Mouse (Mus musculus): ENCODE measurements around the gene Gmeb2. TPM values are rescaled to one million over a fixed set of nuclear protein-coding genes. Genes with fewer than 3 reads are reported as not detected.
A peak's percentile ranks its signal among the peaks of the same experiment; 100 is the strongest.

The Gmeb2 gene
- polyA plus RNA-seq, 1 experiment: 28.7 TPM

GRCm38 (mm10) chr2:181313344-181314079, 25.7 kb upstream of the Gmeb2 start:
- Histone ChIP-seq H3K4me3 (replicated peaks; ENCODE audit: control insufficient read depth, low read depth, low read length) (no peak overlapping the region), H3K27ac (ENCODE audit: control insufficient read depth, insufficient read depth, low read depth, low read length, poor library complexity) (no peak overlapping the region), H3K4me1 (ENCODE audit: control insufficient read depth, insufficient read depth, low read length) (no peaks in the 10 kb centered on the region)
- TF ChIP-seq CTCF (IDR thresholded peaks at IDR 0.05; ENCODE audit: control insufficient read depth, insufficient read depth, low read length): no peak
- WGBS: 12% methylated on average over 35 of the region's 35 CpGs

- H3K4me1 ChIP-seq (ENCODE audit: control insufficient read depth, insufficient read depth, low read length): no peaks in the 10 kb centered on the region
- H3K4me3 ChIP-seq (replicated peaks; ENCODE audit: control insufficient read depth, low read depth, low read length): no peak overlapping the region
- TF ChIP-seq POLR2A (IDR thresholded peaks at IDR 0.05; ENCODE audit: borderline replicate concordance, control insufficient read depth, low read depth, low read length) (no peak), CTCF (IDR thresholded peaks at IDR 0.05; ENCODE audit: control insufficient read depth, insufficient read depth, low read length) (no peak)
- 29% methylated on average over 5 of the region's 5 CpGs for WGBS
- no peak overlapping the region for H3K27ac ChIP-seq (ENCODE audit: control insufficient read depth, insufficient read depth, low read depth, low read length, poor library complexity)
These were observed 25.1 kb upstream of the Gmeb2 start for GRCm38 (mm10) chr2:181313006-181313343.

GRCm38 (mm10) chr2:181312435-181312834, 24.6 kb upstream of the Gmeb2 start:
- TF ChIP-seq POLR2A (IDR thresholded peaks at IDR 0.05; ENCODE audit: borderline replicate concordance, control insufficient read depth, low read depth, low read length) (no peak), CTCF (IDR thresholded peaks at IDR 0.05; ENCODE audit: control insufficient read depth, insufficient read depth, low read length) (no peak)
- H3K4me3 ChIP-seq (replicated peaks; ENCODE audit: control insufficient read depth, low read depth, low read length): no peak overlapping the region
- whole genome bisulfite sequencing: 72% methylated on average over 3 of the region's 3 CpGs
- H3K4me1 ChIP-seq (ENCODE audit: control insufficient read depth, insufficient read depth, low read length): no peaks in the 10 kb centered on the region
- H3K27ac ChIP-seq (ENCODE audit: control insufficient read depth, insufficient read depth, low read depth, low read length, poor library complexity): no peak overlapping the region

- TF ChIP-seq CTCF (IDR thresholded peaks at IDR 0.05; ENCODE audit: control insufficient read depth, insufficient read depth, low read length) (peak; percentile 20; the same call in 1 of the 2 replicates), POLR2A (IDR thresholded peaks at IDR 0.05; ENCODE audit: borderline replicate concordance, control insufficient read depth, low read depth, low read length) (no peak)
- no peak overlapping the region for H3K4me3 ChIP-seq (replicated peaks; ENCODE audit: control insufficient read depth, low read depth, low read length)
- H3K4me1 ChIP-seq (ENCODE audit: control insufficient read depth, insufficient read depth, low read length): no peaks in the 10 kb centered on the region; the same call in 1 of the 2 replicates
- WGBS: 29% methylated on average over 30 of the region's 30 CpGs
- no peak overlapping the region for H3K27ac ChIP-seq (ENCODE audit: control insufficient read depth, insufficient read depth, low read depth, low read length, poor library complexity)
These were observed 19.4 kb upstream of the Gmeb2 start for GRCm38 (mm10) chr2:181307144-181307804.

- no peaks in the 10 kb centered on the region; the same call in 1 of the 2 replicates for H3K4me1 ChIP-seq (ENCODE audit: control insufficient read depth, insufficient read depth, low read length)
- TF ChIP-seq POLR2A (IDR thresholded peaks at IDR 0.05; ENCODE audit: borderline replicate concordance, control insufficient read depth, low read depth, low read length) (no peak), CTCF (IDR thresholded peaks at IDR 0.05; ENCODE audit: control insufficient read depth, insufficient read depth, low read length) (no peak)
- WGBS: 42% methylated on average over 1 of the region's 1 CpGs
These were observed 17.1 kb upstream of the Gmeb2 start for GRCm38 (mm10) chr2:181304944-181305343.

GRCm38 (mm10) chr2:181302041-181302440, 14.2 kb upstream of the Gmeb2 start:
- Histone ChIP-seq H3K4me3 (replicated peaks; ENCODE audit: control insufficient read depth, low read depth, low read length) (no peak overlapping the region), H3K4me1 (ENCODE audit: control insufficient read depth, insufficient read depth, low read length) (no peaks in the 10 kb centered on the region), H3K27ac (ENCODE audit: control insufficient read depth, insufficient read depth, low read depth, low read length, poor library complexity) (no peak overlapping the region)
- no peak for TF ChIP-seq CTCF (IDR thresholded peaks at IDR 0.05; ENCODE audit: control insufficient read depth, insufficient read depth, low read length)
- TF ChIP-seq POLR2A (IDR thresholded peaks at IDR 0.05; ENCODE audit: borderline replicate concordance, control insufficient read depth, low read depth, low read length): no peak
- WGBS: 72% methylated on average over 3 of the region's 3 CpGs

More at GRCm38 (mm10) chr2:181304944-181305343, 17.1 kb upstream of the Gmeb2 start:
- no peak overlapping the region for H3K4me3 ChIP-seq (replicated peaks; ENCODE audit: control insufficient read depth, low read depth, low read length)
- no peak overlapping the region for H3K27ac ChIP-seq (ENCODE audit: control insufficient read depth, insufficient read depth, low read depth, low read length, poor library complexity)

GRCm38 (mm10) chr2:181290937-181291336, 3.1 kb upstream of the Gmeb2 start:
- H3K4me1 ChIP-seq (ENCODE audit: control insufficient read depth, insufficient read depth, low read length): peaks cover 7% of the 10 kb centered on the region; the same call in 1 of the 2 replicates
- H3K4me3 ChIP-seq (replicated peaks; ENCODE audit: control insufficient read depth, low read depth, low read length): no peak overlapping the region
- H3K27ac ChIP-seq (ENCODE audit: control insufficient read depth, insufficient read depth, low read depth, low read length, poor library complexity): no peak overlapping the region
- TF ChIP-seq CTCF (IDR thresholded peaks at IDR 0.05; ENCODE audit: control insufficient read depth, insufficient read depth, low read length) (no peak), POLR2A (IDR thresholded peaks at IDR 0.05; ENCODE audit: borderline replicate concordance, control insufficient read depth, low read depth, low read length) (no peak)
- WGBS: 17% methylated on average over 1 of the region's 1 CpGs

GRCm38 (mm10) chr2:181288691-181289090, 856 bp upstream of the Gmeb2 start:
- WGBS: 60% methylated on average over 3 of the region's 3 CpGs
- Histone ChIP-seq H3K27ac (ENCODE audit: control insufficient read depth, insufficient read depth, low read depth, low read length, poor library complexity) (peak overlapping the region; percentile 51; the same call in 1 of the 2 replicates), H3K4me3 (replicated peaks; ENCODE audit: control insufficient read depth, low read depth, low read length) (peak overlapping the region; percentile 33), H3K4me1 (ENCODE audit: control insufficient read depth, insufficient read depth, low read length) (peaks cover 7% of the 10 kb centered on the region; the same call in 1 of the 2 replicates)
- TF ChIP-seq POLR2A (IDR thresholded peaks at IDR 0.05; ENCODE audit: borderline replicate concordance, control insufficient read depth, low read depth, low read length) (no peak), CTCF (IDR thresholded peaks at IDR 0.05; ENCODE audit: control insufficient read depth, insufficient read depth, low read length) (no peak)
